Mouse (Mus musculus) intestine, postnatal 0 days (tissue): ENCODE measurements around the gene Chchd6. TPM values are rescaled to one million over a fixed set of nuclear protein-coding genes. Genes with fewer than 3 reads are reported as not detected.
A peak's percentile ranks its signal among the peaks of the same experiment; 100 is the strongest.

Experiments
- ATAC-seq: fragments of 200-750 bp; cut with Nextera tagmentation; 2 replicates; pipeline ENCODE4 v1.8.0; 2017; ENCODE audit warnings: mild to moderate bottlenecking, moderate TSS enrichment, moderate library complexity
- H3K27ac ChIP-seq: fragments of 300-500 bp; sonication (generic); 2 replicates; pipeline ENCODE4 v1.5.1; 2014; ENCODE audit warnings: mild to moderate bottlenecking, low read depth, low read length, moderate library complexity
- H3K27me3 ChIP-seq: fragments of 300-500 bp; sonication (generic); replicated peaks from 2 replicates; pipeline ENCODE4 v1.6.1; 2014; ENCODE audit warnings: low read length, mixed read lengths; ENCODE audit not compliant: control insufficient read depth, insufficient read depth
- H3K36me3 ChIP-seq: fragments of 300-500 bp; sonication (generic); 2 replicates; pipeline ENCODE4 v1.6.1; 2014; ENCODE audit warnings: mild to moderate bottlenecking, moderate library complexity; ENCODE audit not compliant: control insufficient read depth, insufficient read depth
- H3K4me1 ChIP-seq: fragments of 300-500 bp; sonication (generic); replicated peaks from 2 replicates; pipeline ENCODE4 v1.6.1; 2014; ENCODE audit warnings: antibody characterized with exemption, low read length, mixed read lengths; ENCODE audit not compliant: control insufficient read depth, insufficient read depth
- H3K4me2 ChIP-seq: fragments of 300-500 bp; sonication (generic); replicated peaks from 2 replicates; pipeline ENCODE4 v1.6.1; 2014; ENCODE audit warnings: low read depth, mild to moderate bottlenecking, moderate library complexity
- H3K4me3 ChIP-seq: fragments of 300-500 bp; sonication (generic); 2 replicates; pipeline ENCODE4 v1.5.1; 2014; ENCODE audit warnings: low read depth, low read length
- H3K9ac ChIP-seq: fragments of 300-500 bp; sonication (generic); 2 replicates; pipeline ENCODE4 v1.6.1; 2014; ENCODE audit warnings: mild to moderate bottlenecking, low read depth, low read length
- H3K9me3 ChIP-seq: fragments of 300-500 bp; sonication (generic); 2 replicates; pipeline ENCODE4 v1.6.1; 2016; ENCODE audit warnings: mixed run types; ENCODE audit not compliant: control insufficient read depth
- CTCF ChIP-seq: sonication (generic); IDR thresholded peaks from 2 replicates; pipeline ENCODE4 v1.5.1; 2016; ENCODE audit warnings: low read depth, mild to moderate bottlenecking, control low read depth, antibody characterized with exemption, moderate library complexity
- WGBS: fragments of 180-500 bp; shearing (Covaris S2); extraction: QIAGEN DNeasy Blood & Tissue Kit; methylation state at CpG from one replicate; pipeline ENCODE4 v1.1.7; 2014; 5-methylcytosine and 5-hydroxymethylcytosine counted together
- polyA plus RNA-seq: library from polyadenylated mRNA; unstranded; fragments of >200 nt; fragmentation: Nextera tagmentation; extraction: Ambion mirVana; gene quantifications from 2 replicates; pipeline ENCODE4 v1.2.1, GENCODE M21; 2015

Gene Chchd6
- polyA plus RNA-seq, 1 experiment from 2014 or later: 15.5 TPM

- ATAC-seq: no peak
- H3K9ac ChIP-seq: no peak overlapping the region
- no peak overlapping the region for H3K4me3 ChIP-seq
- 70% methylated on average over 7 of the region's 7 CpGs for WGBS
- H3K27me3 ChIP-seq: no peaks in the 10 kb centered on the region
- H3K27ac ChIP-seq: no peak overlapping the region
- H3K9me3 ChIP-seq: no peaks in the 10 kb centered on the region
- no peaks in the 10 kb centered on the region for H3K4me1 ChIP-seq
- no peaks in the 10 kb centered on the region for H3K36me3 ChIP-seq
- TF ChIP-seq CTCF: no peak
- no peak overlapping the region for H3K4me2 ChIP-seq
Measured at GRCm38 (mm10) chr6:89633115-89633514, 37.7 kb upstream of the Chchd6 start.

DNA sequence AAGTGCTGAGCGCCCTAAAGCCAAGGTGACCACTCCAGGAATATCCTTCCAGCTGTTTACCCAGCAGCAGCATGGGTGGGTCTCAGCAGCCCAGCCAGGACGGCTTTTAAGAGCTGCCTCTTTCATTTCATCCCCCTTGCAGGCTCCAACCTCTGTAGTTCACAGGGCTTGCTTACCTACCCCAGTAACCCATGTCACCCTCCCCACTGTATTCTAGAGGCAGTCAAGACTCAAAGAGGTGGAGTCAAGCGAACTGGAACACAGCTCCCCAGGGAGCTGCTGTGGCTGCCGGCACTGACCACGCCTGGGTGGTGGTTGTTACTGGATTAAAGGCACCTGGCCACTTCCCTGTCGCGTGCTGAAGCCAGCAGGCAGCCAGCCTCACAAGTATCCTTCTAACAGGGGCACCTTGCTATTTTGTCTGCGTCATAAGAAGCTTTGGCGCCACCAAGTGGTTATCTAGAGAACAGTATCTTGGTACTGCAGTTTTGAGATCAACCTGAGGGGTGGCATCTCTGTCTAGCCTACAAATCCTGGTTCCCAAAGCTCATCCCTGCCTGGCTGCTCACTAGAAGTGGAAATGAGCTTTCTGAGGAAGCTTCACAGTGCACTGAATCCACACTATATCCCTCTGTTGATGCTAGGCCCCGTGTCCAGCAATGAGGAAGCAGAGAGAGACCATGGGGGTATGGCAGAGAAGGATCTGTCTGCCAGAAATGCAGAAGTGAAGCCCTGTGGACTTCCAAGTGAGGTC lies 36.5 kb upstream of the Chchd6 start:
- ATAC-seq: peak; percentile 70
- WGBS: 11% methylated on average over 10 of the region's 10 CpGs
- H3K9me3 ChIP-seq: no peaks in the 10 kb centered on the region
- H3K27me3 ChIP-seq: no peaks in the 10 kb centered on the region
- no peak overlapping the region for H3K9ac ChIP-seq
- no peaks in the 10 kb centered on the region for H3K4me1 ChIP-seq
- no peak overlapping the region for H3K4me3 ChIP-seq
- no peak overlapping the region for H3K4me2 ChIP-seq
- TF ChIP-seq CTCF: peak; percentile 87
- no peaks in the 10 kb centered on the region for H3K36me3 ChIP-seq
- no peak overlapping the region for H3K27ac ChIP-seq

DNA sequence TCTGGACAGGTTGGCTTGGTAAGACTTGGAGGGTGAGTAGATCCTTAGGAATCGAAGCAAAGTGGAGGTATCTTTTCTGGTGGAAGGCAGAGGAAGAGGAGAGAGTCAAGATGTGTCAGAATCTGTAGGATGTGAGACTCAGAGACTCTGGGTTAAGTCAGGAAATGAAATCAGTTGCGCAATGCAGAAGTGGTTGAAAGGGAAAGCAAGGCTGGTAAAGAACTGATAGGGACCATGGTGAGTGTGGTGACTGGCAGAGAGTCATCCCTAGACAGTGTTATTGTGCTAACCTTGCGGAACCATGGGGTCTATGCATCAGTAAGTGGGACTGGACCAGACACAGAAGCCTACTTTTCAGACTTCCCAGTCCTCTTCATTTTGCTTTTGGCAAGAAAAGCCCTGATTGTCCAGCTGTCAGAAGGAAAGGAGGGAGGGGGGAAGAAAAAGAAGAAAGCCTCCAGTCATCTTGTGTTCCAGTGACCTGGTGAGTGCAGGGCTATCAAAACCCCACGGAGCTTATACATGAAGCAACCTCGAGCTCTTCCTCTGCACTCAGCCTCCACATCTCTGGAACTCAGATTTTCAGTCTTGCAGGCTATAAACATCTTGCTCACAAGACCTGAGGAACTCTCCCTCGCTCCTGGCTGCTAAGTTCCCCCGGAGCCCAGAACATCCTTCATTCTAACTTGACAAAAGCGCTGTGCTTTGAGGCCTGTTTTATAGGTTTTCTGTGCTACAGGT lies 32.8 kb upstream of the Chchd6 start:
- H3K27ac ChIP-seq: no peak overlapping the region
- no peak for TF ChIP-seq CTCF
- ATAC-seq: no peak
- H3K4me2 ChIP-seq: no peak overlapping the region
- 57% methylated on average over 8 of the region's 8 CpGs for WGBS
- H3K4me3 ChIP-seq: no peak overlapping the region
- H3K9ac ChIP-seq: no peak overlapping the region
- no peaks in the 10 kb centered on the region for H3K36me3 ChIP-seq
- no peaks in the 10 kb centered on the region; the same call in 1 of the 2 replicates for H3K27me3 ChIP-seq
- no peaks in the 10 kb centered on the region for H3K4me1 ChIP-seq
- no peaks in the 10 kb centered on the region for H3K9me3 ChIP-seq

DNA sequence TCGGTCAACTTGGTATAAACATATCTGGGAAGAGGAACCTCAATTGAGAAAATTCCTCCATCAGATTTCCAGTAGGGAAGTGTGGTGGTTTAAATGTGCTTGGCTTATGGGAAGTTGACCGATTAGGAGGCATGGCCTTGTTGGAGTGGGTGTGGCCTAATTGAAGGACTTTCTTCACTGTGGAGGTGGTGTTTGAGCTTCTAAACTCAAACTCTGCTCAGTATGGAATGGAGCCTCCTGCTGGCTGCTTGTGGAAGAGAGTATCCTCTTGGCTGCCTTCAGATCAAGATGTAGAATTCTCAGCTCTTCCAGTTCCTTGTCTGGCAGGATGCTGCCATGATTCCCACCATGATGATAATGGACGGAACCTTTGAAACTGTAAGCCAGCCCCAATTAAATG lies 27.2 kb upstream of the Chchd6 start:
- H3K9ac ChIP-seq: no peak overlapping the region
- no peaks in the 10 kb centered on the region for H3K4me1 ChIP-seq
- H3K36me3 ChIP-seq: no peaks in the 10 kb centered on the region
- whole genome bisulfite sequencing: 78% methylated on average over 3 of the region's 3 CpGs
- H3K4me3 ChIP-seq: no peak overlapping the region
- peak; percentile 48 for TF ChIP-seq CTCF
- H3K27ac ChIP-seq: no peak overlapping the region
- no peak overlapping the region for H3K4me2 ChIP-seq
- ATAC-seq: no peak
- no peaks in the 10 kb centered on the region; the same call in 1 of the 2 replicates for H3K27me3 ChIP-seq
- H3K9me3 ChIP-seq: no peaks in the 10 kb centered on the region

DNA sequence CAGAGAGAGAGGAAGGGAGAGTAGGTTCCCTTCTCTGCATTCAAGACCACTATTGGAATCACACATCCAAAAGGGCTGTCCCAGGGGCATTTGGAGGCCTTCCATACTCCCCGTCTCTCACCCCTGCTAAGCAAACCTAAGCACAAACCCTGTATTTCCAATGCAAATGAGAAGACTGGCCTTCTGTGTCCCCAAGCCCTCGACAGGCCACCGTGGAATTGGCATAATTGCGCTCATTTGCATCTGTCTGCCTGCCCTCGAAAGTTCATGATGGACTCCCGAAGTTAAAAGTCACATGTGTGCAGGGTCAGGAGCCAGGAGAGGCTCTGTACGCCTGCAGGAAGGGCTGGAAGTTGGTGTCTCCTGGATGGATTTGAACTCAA lies 19.9 kb upstream of the Chchd6 start:
- WGBS: 59% methylated on average over 7 of the region's 7 CpGs
- Histone ChIP-seq H3K4me3 (no peak overlapping the region), H3K4me1 (no peaks in the 10 kb centered on the region), H3K27ac (no peak overlapping the region), H3K27me3 (no peaks in the 10 kb centered on the region), H3K9me3 (no peaks in the 10 kb centered on the region), H3K36me3 (no peaks in the 10 kb centered on the region), H3K9ac (no peak overlapping the region), H3K4me2 (no peak overlapping the region)
- ATAC-seq: no peak
- no peak for TF ChIP-seq CTCF

GRCm38 (mm10) chr6:89614596-89615372 lies 19.3 kb upstream of the Chchd6 start:
- 64% methylated on average over 7 of the region's 7 CpGs for WGBS

More at GRCm38 (mm10) chr6:89614596-89615372, 19.3 kb upstream of the Chchd6 start:
- no peak overlapping the region for H3K27ac ChIP-seq
- no peaks in the 10 kb centered on the region for H3K27me3 ChIP-seq
- H3K4me1 ChIP-seq: no peaks in the 10 kb centered on the region
- TF ChIP-seq CTCF: no peak
- no peak overlapping the region for H3K9ac ChIP-seq
- no peak overlapping the region for H3K4me3 ChIP-seq
- no peaks in the 10 kb centered on the region for H3K9me3 ChIP-seq
- H3K36me3 ChIP-seq: no peaks in the 10 kb centered on the region
- no peak overlapping the region for H3K4me2 ChIP-seq
- ATAC-seq: no peak
